Mouse (Mus musculus) midbrain, embryonic 15.5 days (tissue): ENCODE data around the gene Trim41. TPM values are rescaled to one million over a fixed set of nuclear protein-coding genes. Genes with fewer than 3 reads are reported as not detected.

Experiments
- ATAC-seq: fragments of 200-750 bp; cut with Nextera tagmentation; replicated peaks from 2 replicates; pipeline ENCODE4 v1.8.0; 2017; ENCODE audit warnings: moderate TSS enrichment
- H3K27ac ChIP-seq: fragments of 300-500 bp; sonication (generic); 2 replicates; pipeline ENCODE4 v1.5.1; 2015; ENCODE audit warnings: mild to moderate bottlenecking, inconsistent platforms
- H3K27me3 ChIP-seq: fragments of 300-500 bp; sonication (generic); replicated peaks from 2 replicates; pipeline ENCODE4 v1.6.1; 2015; ENCODE audit warnings: inconsistent platforms
- H3K36me3 ChIP-seq: fragments of 300-500 bp; sonication (generic); replicated peaks from 2 replicates; pipeline ENCODE4 v1.6.1; 2015; ENCODE audit warnings: inconsistent platforms
- H3K4me1 ChIP-seq: fragments of 300-500 bp; sonication (generic); 2 replicates; pipeline ENCODE4 v1.6.1; 2015; ENCODE audit warnings: inconsistent platforms
- H3K4me2 ChIP-seq: fragments of 300-500 bp; sonication (generic); 2 replicates; pipeline ENCODE4 v1.6.1; 2015; ENCODE audit warnings: inconsistent platforms, mild to moderate bottlenecking, moderate library complexity
- H3K4me3 ChIP-seq: fragments of 300-500 bp; sonication (generic); 2 replicates; pipeline ENCODE4 v1.5.1; 2015; ENCODE audit warnings: mild to moderate bottlenecking, inconsistent platforms
- H3K9ac ChIP-seq: fragments of 300-500 bp; sonication (generic); 2 replicates; pipeline ENCODE4 v1.6.1; 2015; ENCODE audit warnings: mild to moderate bottlenecking, inconsistent platforms
- H3K9me3 ChIP-seq: fragments of 300-500 bp; sonication (generic); 2 replicates; pipeline ENCODE4 v1.6.1; 2016; ENCODE audit warnings: inconsistent platforms
- WGBS: fragments of 180-500 bp; shearing (Covaris S2); methylation state at CpG from one replicate; pipeline ENCODE4 v1.1.7; 2015; ENCODE audit warnings: mixed read lengths; 5-methylcytosine and 5-hydroxymethylcytosine counted together
- polyA plus RNA-seq: library from polyadenylated mRNA; unstranded; fragments of >200 nt; fragmentation: Nextera tagmentation; extraction: Ambion mirVana; gene quantifications from 2 replicates; pipeline ENCODE4 v1.2.1, GENCODE M21; 2015

Trim41 gene
- polyA plus RNA-seq: 7.3 and 7.9 TPM in 2 replicates

DNA sequence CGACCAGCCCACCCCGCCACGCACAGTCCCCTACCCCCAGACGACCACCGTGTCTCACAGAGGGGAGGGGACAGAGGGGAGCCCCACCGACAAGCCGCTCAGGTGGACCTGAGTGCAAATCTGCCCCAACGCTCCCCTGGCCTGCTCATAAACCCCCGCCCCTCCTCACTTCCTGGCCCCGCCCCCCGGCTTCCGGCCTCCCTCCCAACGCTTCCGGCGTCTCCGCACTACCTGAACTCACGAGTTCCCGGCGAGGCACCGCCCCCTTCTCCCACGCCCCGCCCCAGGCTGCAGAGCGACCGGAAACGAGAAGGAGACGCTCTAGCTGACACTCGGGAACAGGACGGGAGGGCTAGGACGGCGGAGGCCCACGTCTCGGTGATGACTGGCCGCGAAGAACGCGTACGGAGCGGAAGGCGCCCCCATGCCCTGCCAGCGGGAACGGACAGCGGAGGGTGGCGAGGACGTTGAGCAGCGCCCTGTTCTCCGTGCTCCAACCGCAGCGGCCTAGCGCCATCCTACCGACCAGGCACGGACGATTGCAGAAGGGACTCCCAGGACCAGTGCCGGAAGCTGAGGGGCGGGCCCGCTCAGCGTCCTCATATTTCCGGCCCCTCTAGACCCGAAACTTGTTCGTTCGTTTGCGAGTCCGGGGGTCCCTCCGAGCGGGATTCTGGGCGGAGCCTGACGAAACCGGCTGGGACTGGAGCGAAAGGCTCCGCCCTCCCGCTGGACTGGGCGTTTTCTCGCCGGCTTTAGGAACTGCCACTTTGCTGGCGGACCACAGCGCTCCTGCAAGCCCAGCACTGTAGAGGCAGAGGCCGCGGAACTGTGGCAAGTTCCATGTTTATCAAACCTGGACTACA is at the start of gene Trim41:
Gene Trim41 (minus strand): TSS at position 554 of the 866 bp plus-strand sequence.
- Histone ChIP-seq H3K9ac (peak within 1 kb of the TSS; percentile 85), H3K4me1 (peaks cover 38% of the 10 kb centered on the region), H3K4me2 (peak within 1 kb of the TSS; percentile 85), H3K36me3 (peaks cover 9% of the 10 kb centered on the region; the same call in 1 of the 2 replicates), H3K9me3 (no peaks in the 10 kb centered on the region), H3K27me3 (no peaks in the 10 kb centered on the region), H3K4me3 (peak within 1 kb of the TSS; percentile 96), H3K27ac (peak within 1 kb of the TSS; percentile 99)
- WGBS: under 1% methylated on average over 76 of the region's 77 CpGs
- ATAC-seq: peak; percentile 97

GRCm38 (mm10) chr11:48866481-48866880 is 49.3 kb upstream of the Trim41 start:
- H3K27ac ChIP-seq: no peak overlapping the region
- H3K9me3 ChIP-seq: no peaks in the 10 kb centered on the region
- H3K36me3 ChIP-seq: no peaks in the 10 kb centered on the region
- H3K27me3 ChIP-seq: no peaks in the 10 kb centered on the region
- H3K4me1 ChIP-seq: peaks cover 8% of the 10 kb centered on the region
- H3K9ac ChIP-seq: no peak overlapping the region
- WGBS: 93% methylated on average over 9 of the region's 9 CpGs
- H3K4me2 ChIP-seq: no peak overlapping the region
- no peak for ATAC-seq
- H3K4me3 ChIP-seq: no peak overlapping the region

- H3K9me3 ChIP-seq: no peaks in the 10 kb centered on the region
- H3K27ac ChIP-seq: no peak overlapping the region
- no peak overlapping the region for H3K4me3 ChIP-seq
- H3K9ac ChIP-seq: no peak overlapping the region
- no peaks in the 10 kb centered on the region for H3K4me1 ChIP-seq
- WGBS: 84% methylated on average over 3 of the region's 3 CpGs
- H3K27me3 ChIP-seq: 0 out of 2 replicates have a peak, but pooled peaks cover 2% of the 10 kb centered on the region
- no peak overlapping the region for H3K4me2 ChIP-seq
- ATAC-seq: no peak
- no peaks in the 10 kb centered on the region for H3K36me3 ChIP-seq
Observed at GRCm38 (mm10) chr11:48863808-48864207, 46.7 kb upstream of the Trim41 start.

DNA sequence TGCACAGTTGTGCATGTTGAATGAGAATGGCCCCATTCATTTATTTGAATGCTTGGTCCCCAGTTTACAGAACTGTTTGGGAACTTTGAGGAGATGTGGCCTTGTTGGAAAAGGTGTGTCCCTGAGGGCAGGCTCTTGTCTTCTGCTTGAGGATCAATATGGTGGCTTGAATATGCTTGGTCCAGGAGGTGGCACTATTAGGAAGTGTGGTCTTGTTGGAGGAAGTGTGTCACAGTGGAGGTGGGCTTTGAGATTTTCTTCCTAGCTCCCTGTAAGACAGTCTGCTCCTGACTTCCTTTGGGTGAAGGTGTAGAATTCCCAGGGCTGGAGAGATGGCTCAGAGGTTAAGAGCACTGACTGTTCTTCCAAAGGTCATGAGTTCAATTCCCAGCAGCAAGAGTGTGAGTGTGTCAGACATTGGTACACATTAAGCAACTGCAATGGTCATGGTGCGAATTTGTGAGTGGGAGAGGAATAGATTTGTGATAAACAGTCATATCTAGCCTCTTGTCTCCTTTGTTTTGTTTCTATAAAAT is 45.7 kb upstream of the Trim41 start:
- Histone ChIP-seq H3K4me2 (no peak overlapping the region), H3K9me3 (no peaks in the 10 kb centered on the region), H3K9ac (no peak overlapping the region), H3K36me3 (no peaks in the 10 kb centered on the region), H3K27ac (no peak overlapping the region), H3K4me1 (peaks cover 9% of the 10 kb centered on the region; the same call in 1 of the 2 replicates), H3K27me3 (0 out of 2 replicates have a peak, but pooled peaks cover 2% of the 10 kb centered on the region), H3K4me3 (no peak overlapping the region)
- 83% methylated on average over 1 of the region's 1 CpGs for WGBS
- ATAC-seq: no peak

DNA sequence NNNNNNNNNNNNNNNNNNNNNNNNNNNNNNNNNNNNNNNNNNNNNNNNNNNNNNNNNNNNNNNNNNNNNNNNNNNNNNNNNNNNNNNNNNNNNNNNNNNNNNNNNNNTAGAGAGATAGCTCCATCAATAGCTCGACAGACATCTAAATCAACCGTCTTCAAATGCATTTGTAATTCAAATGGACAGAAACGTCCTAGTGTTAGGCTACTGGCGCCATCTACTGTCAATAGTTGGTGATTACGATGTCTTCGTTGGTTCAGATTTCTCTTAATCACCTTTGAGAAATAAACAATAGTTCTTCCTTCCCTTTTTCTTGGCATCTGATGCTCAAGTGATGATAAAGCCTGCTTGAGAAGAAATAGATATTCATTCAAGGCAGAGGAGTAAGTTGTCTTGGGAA is 41.9 kb upstream of the Trim41 start:
- Histone ChIP-seq H3K27me3 (0 out of 2 replicates have a peak, but pooled peaks cover 2% of the 10 kb centered on the region), H3K4me2 (peak overlapping the region; percentile 85), H3K9me3 (no peaks in the 10 kb centered on the region), H3K4me3 (peak overlapping the region; percentile 52), H3K4me1 (peaks cover 31% of the 10 kb centered on the region), H3K9ac (no peak overlapping the region), H3K27ac (no peak overlapping the region), H3K36me3 (no peaks in the 10 kb centered on the region)
- no peak for ATAC-seq
- WGBS: under 1% methylated on average over 6 of the region's 6 CpGs

GRCm38 (mm10) chr11:48853474-48854180 is 36.5 kb upstream of the Trim41 start:
- Histone ChIP-seq H3K4me1 (peaks cover 43% of the 10 kb centered on the region), H3K4me2 (peak overlapping the region; percentile 85), H3K27ac (peak overlapping the region; percentile 66), H3K9ac (peak overlapping the region; percentile 62), H3K9me3 (no peaks in the 10 kb centered on the region), H3K36me3 (no peaks in the 10 kb centered on the region), H3K4me3 (peak overlapping the region; percentile 52), H3K27me3 (0 out of 2 replicates have a peak, but pooled peaks cover 3% of the 10 kb centered on the region)
- under 1% methylated on average over 31 of the region's 31 CpGs for whole genome bisulfite sequencing
- ATAC-seq: peak; percentile 73

GRCm38 (mm10) chr11:48852624-48853473 is 35.7 kb upstream of the Trim41 start:
- Histone ChIP-seq H3K4me2 (peak overlapping the region; percentile 85), H3K27ac (peak overlapping the region; percentile 66), H3K4me3 (peak overlapping the region; percentile 52), H3K27me3 (0 out of 2 replicates have a peak, but pooled peaks cover 3% of the 10 kb centered on the region), H3K9me3 (no peaks in the 10 kb centered on the region), H3K4me1 (peaks cover 36% of the 10 kb centered on the region), H3K36me3 (no peaks in the 10 kb centered on the region), H3K9ac (peak overlapping the region; percentile 62)
- ATAC-seq: peak; percentile 33
- WGBS: 9% methylated on average over 23 of the region's 23 CpGs

DNA sequence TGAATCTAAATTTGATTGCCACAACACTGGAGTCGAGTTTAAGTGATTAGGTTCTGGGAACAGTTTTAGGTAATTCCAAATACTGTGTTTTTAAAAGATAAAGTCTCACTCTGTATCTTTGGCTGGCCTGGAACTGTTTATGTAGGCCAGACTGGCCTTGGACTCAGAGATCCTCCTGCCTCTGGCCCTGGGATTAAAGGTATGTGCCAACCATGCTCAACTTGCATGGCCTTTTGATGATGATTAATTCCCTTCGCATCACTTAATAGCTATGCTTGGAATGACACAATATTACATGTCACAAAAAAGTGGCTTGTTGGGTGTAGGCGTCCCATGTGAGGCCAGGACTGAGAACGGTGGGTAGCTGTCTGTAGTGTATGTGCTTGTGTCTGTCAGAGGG is 35.0 kb upstream of the Trim41 start:
- 0 out of 2 replicates have a peak, but pooled peaks cover 3% of the 10 kb centered on the region for H3K27me3 ChIP-seq
- no peaks in the 10 kb centered on the region for H3K36me3 ChIP-seq
- H3K9me3 ChIP-seq: no peaks in the 10 kb centered on the region
- peak overlapping the region; percentile 85 for H3K4me2 ChIP-seq
- H3K27ac ChIP-seq: no peak overlapping the region
- H3K9ac ChIP-seq: no peak overlapping the region; the same call in 1 of the 2 replicates
- no peak for ATAC-seq
- H3K4me3 ChIP-seq: peak overlapping the region; percentile 52
- 76% methylated on average over 4 of the region's 4 CpGs for WGBS
- H3K4me1 ChIP-seq: peaks cover 33% of the 10 kb centered on the region

- H3K4me2 ChIP-seq: no peak overlapping the region
- WGBS: 85% methylated on average over 4 of the region's 4 CpGs
- H3K9me3 ChIP-seq: no peaks in the 10 kb centered on the region
- peaks cover 28% of the 10 kb centered on the region for H3K4me1 ChIP-seq
- no peak overlapping the region for H3K9ac ChIP-seq
- H3K4me3 ChIP-seq: no peak overlapping the region
- ATAC-seq: no peak
- no peaks in the 10 kb centered on the region for H3K36me3 ChIP-seq
- 0 out of 2 replicates have a peak, but pooled peaks cover 3% of the 10 kb centered on the region for H3K27me3 ChIP-seq
- no peak overlapping the region for H3K27ac ChIP-seq
Observed at GRCm38 (mm10) chr11:48851270-48851995, 34.3 kb upstream of the Trim41 start.

GRCm38 (mm10) chr11:48850240-48850639 is 33.1 kb upstream of the Trim41 start:
- H3K4me1 ChIP-seq: peaks cover 24% of the 10 kb centered on the region
- 52% methylated on average over 2 of the region's 2 CpGs for WGBS
- H3K4me3 ChIP-seq: no peak overlapping the region
- H3K9me3 ChIP-seq: no peaks in the 10 kb centered on the region
- 0 out of 2 replicates have a peak, but pooled peaks cover 3% of the 10 kb centered on the region for H3K27me3 ChIP-seq
- ATAC-seq: no peak
- no peaks in the 10 kb centered on the region for H3K36me3 ChIP-seq
- H3K9ac ChIP-seq: no peak overlapping the region
- H3K4me2 ChIP-seq: no peak overlapping the region
- H3K27ac ChIP-seq: no peak overlapping the region

- Histone ChIP-seq H3K27me3 (0 out of 2 replicates have a peak, but pooled peaks cover 3% of the 10 kb centered on the region), H3K36me3 (no peaks in the 10 kb centered on the region), H3K9ac (no peak overlapping the region), H3K4me2 (no peak overlapping the region), H3K4me3 (no peak overlapping the region), H3K27ac (no peak overlapping the region), H3K4me1 (no peaks in the 10 kb centered on the region), H3K9me3 (no peaks in the 10 kb centered on the region)
- ATAC-seq: no peak
- 69% methylated on average over 5 of the region's 5 CpGs for WGBS
Observed at GRCm38 (mm10) chr11:48846881-48847280, 29.7 kb upstream of the Trim41 start.
